Mouse (Mus musculus): Measurements from ENCODE around the gene Arpc1b. TPM values are rescaled to one million over a fixed set of nuclear protein-coding genes. Genes with fewer than 3 reads are reported as not detected.

Arpc1b gene
- polyA plus RNA-seq (2012; rRNA removed): 304 and 321 TPM in 2 replicates

DNA sequence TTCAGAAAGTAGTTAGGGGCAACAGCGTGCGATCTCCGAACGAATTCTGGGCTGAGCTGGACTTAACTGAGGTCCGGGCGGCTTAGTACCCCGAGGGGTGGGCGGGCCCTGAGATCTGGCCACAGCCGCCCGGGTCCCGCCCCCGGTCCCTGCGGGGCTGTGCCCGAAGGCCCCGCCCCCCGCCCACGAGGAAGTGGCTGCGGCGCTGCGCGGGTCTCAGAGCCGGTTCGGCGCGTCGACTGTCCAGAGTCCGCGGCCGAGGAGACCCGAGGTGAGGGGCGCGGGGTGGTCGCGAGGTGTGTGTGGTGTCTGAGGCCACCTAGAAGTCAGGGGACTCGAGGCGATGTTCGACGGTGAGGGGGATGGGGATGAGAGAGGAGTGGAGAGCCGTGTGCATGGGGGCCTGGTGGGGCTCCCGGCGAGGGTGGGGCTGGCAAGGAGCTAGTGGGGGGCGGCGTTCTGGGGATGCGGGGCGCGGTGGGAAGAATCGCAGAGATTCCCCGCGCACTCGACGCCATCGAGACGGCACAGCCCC lies at the start of gene Arpc1b:
Gene Arpc1b (plus strand): TSS at position 145 of the 535 bp plus-strand sequence.

DNA sequence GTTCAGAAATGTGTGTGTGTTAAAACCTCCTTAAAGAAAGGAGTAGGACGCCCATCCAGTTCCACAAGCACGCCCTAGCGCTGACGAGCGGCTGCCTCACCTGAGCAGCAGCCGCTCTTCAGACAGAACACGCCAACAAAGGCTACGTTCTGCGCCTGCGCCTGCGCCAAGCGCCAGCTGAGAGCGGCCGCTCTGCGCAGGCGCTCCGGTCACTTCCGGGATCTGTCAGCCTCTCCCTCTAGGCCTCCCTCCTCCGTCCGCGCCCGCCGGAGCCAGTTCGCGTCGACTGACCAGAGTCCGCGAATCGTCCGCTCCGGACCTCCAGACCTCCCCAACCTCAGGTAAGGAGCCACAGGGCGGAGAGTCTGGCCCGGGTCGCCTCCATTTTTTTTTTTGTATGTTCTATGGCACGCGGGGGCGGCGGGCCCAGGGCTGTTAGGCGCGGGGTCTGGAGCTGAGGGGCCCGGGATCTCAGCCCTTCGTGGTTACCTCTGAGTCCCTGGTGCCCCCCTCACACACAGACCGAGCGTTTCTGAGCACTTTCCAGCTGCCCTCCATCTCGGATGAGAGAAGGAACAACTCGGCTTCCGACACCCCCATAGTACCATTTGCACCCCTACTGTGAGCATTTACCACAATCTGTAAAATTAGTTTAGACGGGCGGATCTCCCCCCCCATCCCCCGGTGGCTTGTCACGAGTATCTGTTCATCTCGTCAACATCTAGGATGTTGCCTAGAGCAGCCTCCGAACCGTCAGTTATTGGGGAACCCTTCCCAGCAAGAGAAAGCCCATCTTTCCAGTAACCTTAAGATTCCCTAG lies 30.2 kb upstream of the Arpc1b start, which contains the start of the genes Arpc1a and Kpna7:
Gene Arpc1a (plus strand): TSS at position 199 of the 820 bp plus-strand sequence.
Gene Kpna7 (minus strand): TSS at position 399 of the 820 bp plus-strand sequence.

DNA sequence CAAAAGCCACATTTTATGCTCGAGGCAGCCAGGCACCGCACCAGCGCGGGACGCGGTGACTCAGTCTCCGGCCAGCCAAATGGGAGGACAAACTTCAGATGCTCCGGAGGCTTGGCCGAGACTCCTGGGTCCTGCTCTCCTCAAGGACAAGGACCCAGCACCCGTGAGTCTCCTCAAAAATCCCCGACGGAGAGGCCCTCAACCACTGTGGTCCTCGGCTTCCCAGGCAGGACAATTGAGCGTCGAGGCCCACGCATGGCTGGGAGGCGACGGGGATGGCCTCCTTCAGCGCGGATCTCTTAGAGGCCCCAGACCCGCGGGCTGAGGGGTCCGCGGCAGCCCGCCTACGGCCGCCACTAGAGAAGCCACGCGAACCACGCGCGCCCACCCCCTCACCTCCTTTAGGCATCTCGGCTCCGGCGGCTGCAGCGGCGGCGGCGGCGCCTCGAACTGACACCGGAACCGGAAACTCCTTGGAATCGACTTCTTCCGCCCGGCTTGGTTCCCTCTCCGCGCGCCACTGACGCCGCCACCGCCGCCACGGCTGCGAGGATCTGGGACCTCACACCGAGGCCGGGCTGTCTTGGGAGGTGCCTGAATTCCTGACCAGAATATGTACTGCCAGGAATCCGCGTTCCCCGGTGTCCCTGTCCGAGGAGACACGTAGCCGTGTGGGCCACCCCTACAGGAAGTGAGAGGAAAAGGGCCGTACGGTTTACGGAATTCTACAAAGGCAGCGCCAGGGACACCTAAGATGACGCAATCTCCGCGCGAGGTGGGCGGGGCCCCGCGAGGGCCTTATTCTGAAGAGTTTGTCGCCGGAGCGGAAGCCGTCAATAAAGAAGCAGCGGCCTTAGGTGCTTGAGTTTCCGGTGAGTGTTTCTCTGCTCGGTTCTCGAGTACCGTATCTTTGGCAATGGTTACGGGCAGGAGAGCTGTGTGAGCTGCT lies 25.8 kb downstream of the Arpc1b start, which contains the start of the genes Pdap1 and Bud31:
Gene Pdap1 (minus strand): TSS at position 668 of the 949 bp plus-strand sequence.
Gene Bud31 (plus strand): TSS at position 792 of the 949 bp plus-strand sequence.

DNA sequence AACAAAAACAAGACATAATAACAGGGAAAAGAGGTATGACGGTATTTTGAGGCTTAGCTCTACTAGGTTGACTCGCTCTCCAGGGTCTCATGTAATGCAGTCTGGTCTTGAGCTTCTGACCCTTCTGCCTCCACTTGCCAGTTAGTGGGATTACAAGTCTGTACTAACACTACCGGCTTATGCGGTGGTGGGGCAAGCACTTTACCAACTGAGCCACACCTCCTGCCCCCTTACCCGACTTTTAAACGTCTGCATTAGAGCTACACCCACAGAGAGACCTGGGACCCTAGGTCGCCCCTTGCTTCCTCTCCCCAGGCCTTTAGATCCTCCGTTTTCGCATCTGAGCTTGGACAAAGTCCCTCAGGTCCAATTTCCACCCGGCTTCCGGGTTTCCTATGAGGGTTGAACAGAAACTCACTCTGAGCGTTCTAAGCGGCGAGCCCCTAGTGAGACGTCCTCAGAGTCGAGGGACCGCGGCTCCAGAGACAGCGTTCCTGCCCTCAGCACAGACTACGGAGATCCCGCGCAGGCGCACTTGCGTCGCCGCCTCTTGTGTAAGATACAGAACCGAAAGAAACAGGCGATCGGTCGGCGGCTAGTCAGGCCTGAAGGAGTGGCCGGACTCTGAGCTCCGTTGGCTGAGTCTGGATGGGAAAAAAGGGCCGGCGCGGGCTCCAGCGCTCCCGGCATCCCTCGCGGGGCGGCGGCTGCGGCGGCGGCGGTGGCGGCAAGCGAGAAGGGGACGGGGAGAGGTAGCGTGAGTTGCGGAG lies 52.7 kb downstream of the Arpc1b start, which contains the start of the genes Ptcd1 and Cpsf4:
Gene Ptcd1 (minus strand): TSS at position 573 of the 770 bp plus-strand sequence.
Gene Cpsf4 (plus strand): TSS at position 678 of the 770 bp plus-strand sequence.

Other genes with a start within 250 kb of the Arpc1b start
- gene Smurf1, start 148.4 kb upstream of the Arpc1b start, polyA plus RNA-seq (2012; rRNA removed): 14.7 and 15.0 TPM in 2 replicates
- not detected in 2 replicates for gene Gm4871, start 81.5 kb upstream of the Arpc1b start, polyA plus RNA-seq (2012; rRNA removed)
- not detected in 2 replicates for gene 1700018F24Rik, start 71.2 kb upstream of the Arpc1b start, polyA plus RNA-seq (2012; rRNA removed)
- gene Arpc1a, start 30.4 kb upstream of the Arpc1b start, polyA plus RNA-seq (2012; rRNA removed): 44.3 and 48.9 TPM in 2 replicates
- gene Kpna7, start 30.2 kb upstream of the Arpc1b start, polyA plus RNA-seq (2012; rRNA removed): 0.15 TPM in 1 of 2 replicates, not detected in the other
- gene Pdap1, start 26.0 kb downstream of the Arpc1b start, polyA plus RNA-seq (2012; rRNA removed): 12.1 and 13.0 TPM in 2 replicates
- gene Bud31, start 26.1 kb downstream of the Arpc1b start, polyA plus RNA-seq (2012; rRNA removed): 23.2 and 25.2 TPM in 2 replicates
- gene Ptcd1, start 52.9 kb downstream of the Arpc1b start, polyA plus RNA-seq (2012; rRNA removed): 3.8 and 4.2 TPM in 2 replicates
- gene Cpsf4, start 53.0 kb downstream of the Arpc1b start, polyA plus RNA-seq (2012; rRNA removed): 11.0 and 11.7 TPM in 2 replicates
- 46.2 and 49.2 TPM in 2 replicates for gene Atp5j2, start 77.8 kb downstream of the Arpc1b start, polyA plus RNA-seq (2012; rRNA removed)
- gene Zkscan14, start 87.7 kb downstream of the Arpc1b start, polyA plus RNA-seq (2012; rRNA removed): 0.90 and 0.97 TPM in 2 replicates
- 0.91 and 1.6 TPM in 2 replicates for gene Zkscan5, start 90.3 kb downstream of the Arpc1b start, polyA plus RNA-seq (2012; rRNA removed)
- 1.9 and 3.0 TPM in 2 replicates for gene Zfp655, start 117.5 kb downstream of the Arpc1b start, polyA plus RNA-seq (2012; rRNA removed)
- gene Zscan25, start 166.3 kb downstream of the Arpc1b start, polyA plus RNA-seq (2012; rRNA removed): 5.4 and 6.1 TPM in 2 replicates
- gene Cyp3a57, start 231.1 kb downstream of the Arpc1b start, polyA plus RNA-seq (2012; rRNA removed): not detected in 2 replicates